Comparison of ENCODE assay signal across 17 mouse cellular contexts in genomic region chr6:144773736-144774135, GRCm38 (mm10).
"Had no signal": no experiment of that assay in that cellular context is flagged by ENCODE, and none has a peak within 500 bp of the region (broad histone marks: within the 10 kb centered on the region; RNA-seq: fewer than 3 reads in every experiment).

No protein-coding gene starts in this region.

- DNase-seq: lung, adult 18-20 months; lung, embryonic 14.5 days; lung, postnatal 10 days; lung, postnatal 4 days; midbrain, embryonic 14.5 days; right cerebral cortex, postnatal 14 days; thymus, adult 2 months; thymus, postnatal 25 days; thymus, postnatal 4 days had no signal

- H3K9me3 ChIP-seq: midbrain, embryonic 10.5 days; midbrain, embryonic 12.5 days; neural tube, embryonic 13.5 days; neural tube, embryonic 15.5 days; stomach, embryonic 15.5 days had no signal

- H3K4me2 ChIP-seq: lung, embryonic 14.5 days; midbrain, embryonic 12.5 days; neural tube, embryonic 13.5 days; neural tube, embryonic 15.5 days; stomach, embryonic 15.5 days had no signal

- ATAC-seq: midbrain, embryonic 16.5 days had no signal

- H3K4me3 ChIP-seq: midbrain, embryonic 10.5 days; midbrain, embryonic 12.5 days; myocyte; neural tube, embryonic 13.5 days; neural tube, embryonic 15.5 days; stomach, embryonic 15.5 days had no signal

- H3K9ac ChIP-seq: lung, embryonic 14.5 days; midbrain, embryonic 12.5 days; neural tube, embryonic 13.5 days; neural tube, embryonic 15.5 days; stomach, embryonic 15.5 days had no signal

- H3K27ac ChIP-seq: midbrain, embryonic 10.5 days; midbrain, embryonic 12.5 days; neural tube, embryonic 13.5 days; neural tube, embryonic 15.5 days; stomach, embryonic 15.5 days; stomach, postnatal 0 days had no signal

- H3K36me3 ChIP-seq: midbrain, embryonic 10.5 days; midbrain, embryonic 12.5 days; neural tube, embryonic 13.5 days; neural tube, embryonic 15.5 days; stomach, embryonic 15.5 days had no signal

- H3K27me3 ChIP-seq: neural tube, embryonic 13.5 days; neural tube, embryonic 15.5 days; stomach, embryonic 15.5 days had no signal
